ENCODE assay signal across 9 mouse cellular contexts in the genomic region with DNA sequence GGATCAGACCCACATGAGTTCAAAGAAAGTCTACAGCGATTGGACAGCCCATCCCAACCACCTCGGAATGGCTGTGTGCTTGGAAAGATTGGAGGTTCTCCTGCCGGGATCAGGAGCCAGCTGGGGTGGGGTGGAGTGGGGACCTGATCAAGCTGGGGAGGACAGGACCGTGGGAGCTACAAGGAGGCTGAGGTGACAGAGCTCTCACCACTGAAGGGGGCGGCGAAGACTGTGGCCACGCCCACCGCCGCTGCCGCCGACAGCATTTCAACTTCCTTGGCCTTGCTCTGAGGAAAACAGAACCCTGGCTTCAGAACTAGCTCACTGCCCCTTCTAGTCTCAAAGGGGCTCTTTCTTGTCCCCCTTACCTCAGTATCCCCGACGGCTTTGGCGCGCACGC. TPM values are rescaled to one million over a fixed set of nuclear protein-coding genes. Genes with fewer than 3 reads are reported as not detected.
DNase-seq lines count a peak whose midpoint lies in the region; ATAC-seq and TF ChIP-seq lines count a peak whose summit lies in the region.
"Had no signal": no experiment of that assay in that cellular context is flagged by ENCODE, and none has a peak within 500 bp of the region (broad histone marks: within the 10 kb centered on the region; RNA-seq: fewer than 3 reads in every experiment).

No protein-coding gene starts in this region.

- H3K36me3 ChIP-seq in forebrain, embryonic 10.5 days (replicated peaks), result no peaks in the 10 kb centered on the region
- H3K36me3 ChIP-seq in forebrain, embryonic 16.5 days (ENCODE audit: control insufficient read depth, insufficient read depth), result no peaks in the 10 kb centered on the region
- no peaks in the 10 kb centered on the region for H3K36me3 ChIP-seq in liver, postnatal 0 days (replicated peaks; ENCODE audit: insufficient read depth, low read length)
- no peaks in the 10 kb centered on the region for H3K36me3 ChIP-seq in embryonic facial prominence, embryonic 14.5 days (ENCODE audit: control insufficient read depth, insufficient read depth, low read length)
- no peaks in the 10 kb centered on the region for H3K36me3 ChIP-seq in liver, embryonic 11.5 days (ENCODE audit: control insufficient read depth, insufficient read depth, low read length)

- no peaks in the 10 kb centered on the region for H3K9me3 ChIP-seq in forebrain, embryonic 10.5 days
- H3K9me3 ChIP-seq in forebrain, embryonic 16.5 days (ENCODE audit: control insufficient read depth, low read length), result no peaks in the 10 kb centered on the region
- no peaks in the 10 kb centered on the region for H3K9me3 ChIP-seq in liver, postnatal 0 days (ENCODE audit: low read length)
- H3K9me3 ChIP-seq in embryonic facial prominence, embryonic 14.5 days (ENCODE audit: control insufficient read depth, low read length), result no peaks in the 10 kb centered on the region
- H3K9me3 ChIP-seq in liver, embryonic 11.5 days (ENCODE audit: control insufficient read depth, low read length), result no peaks in the 10 kb centered on the region

- TF ChIP-seq EP300 in liver, postnatal 0 days (IDR thresholded peaks at IDR 0.05; ENCODE audit: low read depth), result no peak

- ATAC-seq in forebrain, embryonic 16.5 days, result no peak
- no peak for ATAC-seq in liver, postnatal 0 days
- ATAC-seq in embryonic facial prominence, embryonic 14.5 days (ENCODE audit: low read depth), result no peak
- no peak for ATAC-seq in liver, embryonic 11.5 days (replicated peaks; ENCODE audit: low FRiP score)

- WGBS in forebrain, embryonic 10.5 days, result 19% methylated on average over 16 of the region's 16 CpGs
- 18% methylated on average over 16 of the region's 16 CpGs for WGBS in forebrain, embryonic 16.5 days
- WGBS in liver, postnatal 0 days (ENCODE audit: insufficient replicate concordance), result 18% methylated on average over 16 of the region's 16 CpGs
- WGBS in embryonic facial prominence, embryonic 14.5 days, result 11% methylated on average over 5 of the region's 16 CpGs
- WGBS in liver, embryonic 11.5 days, result 21% methylated on average over 12 of the region's 16 CpGs

- no peak overlapping the region for H3K4me2 ChIP-seq in forebrain, embryonic 16.5 days (ENCODE audit: low read length)
- H3K4me2 ChIP-seq in liver, postnatal 0 days (ENCODE audit: low read depth, low read length), result no peak overlapping the region
- peak overlapping the region; percentile 20; the same call in 1 of the 2 replicates for H3K4me2 ChIP-seq in embryonic facial prominence, embryonic 14.5 days (ENCODE audit: low read depth, low read length)
- H3K4me2 ChIP-seq in liver, embryonic 11.5 days, result peak overlapping the region; percentile 34

- no peak overlapping the region for H3K9ac ChIP-seq in forebrain, embryonic 16.5 days (replicated peaks; ENCODE audit: low read depth, low read length)
- H3K9ac ChIP-seq in liver, postnatal 0 days (replicated peaks), result no peak overlapping the region
- H3K9ac ChIP-seq in embryonic facial prominence, embryonic 14.5 days (ENCODE audit: low read depth, low read length), result no peak overlapping the region
- no peak overlapping the region for H3K9ac ChIP-seq in liver, embryonic 11.5 days (ENCODE audit: low read depth, low read length)

- H3K4me1 ChIP-seq in forebrain, embryonic 10.5 days, result peaks cover 20% of the 10 kb centered on the region
- 0 out of 2 replicates have a peak, but pooled peaks cover 2% of the 10 kb centered on the region for H3K4me1 ChIP-seq in forebrain, embryonic 16.5 days (replicated peaks; ENCODE audit: control insufficient read depth, insufficient read depth, low read length)
- H3K4me1 ChIP-seq in liver, postnatal 0 days (ENCODE audit: insufficient read depth), result no peaks in the 10 kb centered on the region
- H3K4me1 ChIP-seq in embryonic facial prominence, embryonic 14.5 days (ENCODE audit: control insufficient read depth, insufficient read depth, low read length), result no peaks in the 10 kb centered on the region
- no peaks in the 10 kb centered on the region for H3K4me1 ChIP-seq in liver, embryonic 11.5 days (replicated peaks; ENCODE audit: control insufficient read depth, insufficient read depth, low read length)

- H3K27ac ChIP-seq in forebrain, embryonic 10.5 days, result no peak overlapping the region
- H3K27ac ChIP-seq in forebrain, embryonic 16.5 days (ENCODE audit: low read length), result no peak overlapping the region
- no peak overlapping the region for H3K27ac ChIP-seq in liver, postnatal 0 days (ENCODE audit: low read depth)
- no peak overlapping the region for H3K27ac ChIP-seq in embryonic facial prominence, embryonic 14.5 days (replicated peaks; ENCODE audit: low read depth, low read length)
- no peak overlapping the region for H3K27ac ChIP-seq in liver, embryonic 11.5 days (ENCODE audit: low read depth, low read length)

- H3K27me3 ChIP-seq in forebrain, embryonic 10.5 days (ENCODE audit: poor library complexity, severe bottlenecking), result peaks cover 48% of the 10 kb centered on the region
- H3K27me3 ChIP-seq in forebrain, embryonic 16.5 days (replicated peaks; ENCODE audit: control insufficient read depth, insufficient read depth, low read length), result no peaks in the 10 kb centered on the region
- H3K27me3 ChIP-seq in liver, postnatal 0 days (ENCODE audit: insufficient read depth, low read length), result no peaks in the 10 kb centered on the region
- no peaks in the 10 kb centered on the region for H3K27me3 ChIP-seq in embryonic facial prominence, embryonic 14.5 days (replicated peaks; ENCODE audit: control insufficient read depth, insufficient read depth, low read length)
- H3K27me3 ChIP-seq in liver, embryonic 11.5 days (replicated peaks; ENCODE audit: control insufficient read depth, insufficient read depth, low read length), result peaks cover 15% of the 10 kb centered on the region

- peak overlapping the region; percentile 24 for H3K4me3 ChIP-seq in forebrain, embryonic 10.5 days
- H3K4me3 ChIP-seq in forebrain, embryonic 16.5 days (replicated peaks; ENCODE audit: low read length), result no peak overlapping the region
- H3K4me3 ChIP-seq in liver, postnatal 0 days (ENCODE audit: low read depth, low read length), result no peak overlapping the region
- no peak overlapping the region for H3K4me3 ChIP-seq in embryonic facial prominence, embryonic 14.5 days (ENCODE audit: low read depth, low read length)
- H3K4me3 ChIP-seq in liver, embryonic 11.5 days (ENCODE audit: low read depth, low read length), result no peak overlapping the region

- no peak for TF ChIP-seq CTCF in liver, postnatal 0 days (IDR thresholded peaks at IDR 0.05; ENCODE audit: low read depth)

- no peak for DNase-seq in forebrain, embryonic 10.5 days (ENCODE audit: extremely low spot score, low spot score)
- DNase-seq in liver, result peak; percentile 15
- no peak for DNase-seq in liver, postnatal 0 days
- no peak for DNase-seq in embryonic facial prominence, embryonic 14.5 days (ENCODE audit: low spot score)
- no peak for DNase-seq in liver, embryonic 11.5 days (ENCODE audit: low spot score)
- DNase-seq in right cerebral cortex, adult 18-20 months, result no peak
- DNase-seq in cerebellum, postnatal 25 days, result no peak

RNA-seq across cellular contexts. Expression of a gene that starts 3.8 kb away (rescaled TPM):
- 0.05 and 0.06 TPM in 2 replicates for polyA plus RNA-seq in forebrain, embryonic 10.5 days (2016; fragmentation: Nextera tagmentation; extraction: Ambion mirVana)
- polyA plus RNA-seq in forebrain, embryonic 16.5 days (2015; fragmentation: Nextera tagmentation; extraction: Ambion mirVana), result not detected in 2 replicates
- polyA plus RNA-seq in liver, postnatal 0 days (2015; fragmentation: Nextera tagmentation; extraction: Ambion mirVana), result not detected in 2 replicates
- polyA plus RNA-seq in embryonic facial prominence, embryonic 14.5 days (2014; fragmentation: Nextera tagmentation; extraction: Ambion mirVana), result 1.2 and 1.3 TPM in 2 replicates
- 0.19 TPM in 1 of 2 replicates, not detected in the other for polyA plus RNA-seq in liver, embryonic 11.5 days (2014; fragmentation: Nextera tagmentation; extraction: Ambion mirVana)
- polyA plus RNA-seq: urinary bladder, adult 2 months had no signal

RNA-seq across cellular contexts. Expression of a gene that starts 21.1 kb away (rescaled TPM):
- not detected in 2 replicates for polyA plus RNA-seq in forebrain, embryonic 10.5 days (2016; fragmentation: Nextera tagmentation; extraction: Ambion mirVana)
- 0.10 TPM in 1 of 2 replicates, not detected in the other for polyA plus RNA-seq in forebrain, embryonic 16.5 days (2015; fragmentation: Nextera tagmentation; extraction: Ambion mirVana)
- polyA plus RNA-seq in liver, postnatal 0 days (2015; fragmentation: Nextera tagmentation; extraction: Ambion mirVana), result not detected in 2 replicates
- not detected in 2 replicates for polyA plus RNA-seq in embryonic facial prominence, embryonic 14.5 days (2014; fragmentation: Nextera tagmentation; extraction: Ambion mirVana)
- polyA plus RNA-seq in liver, embryonic 11.5 days (2014; fragmentation: Nextera tagmentation; extraction: Ambion mirVana), result not detected in 2 replicates

RNA-seq across cellular contexts. Expression of a gene that starts 25.8 kb away (rescaled TPM):
- not detected in 2 replicates for polyA plus RNA-seq in forebrain, embryonic 10.5 days (2016; fragmentation: Nextera tagmentation; extraction: Ambion mirVana)
- not detected in 2 replicates for polyA plus RNA-seq in forebrain, embryonic 16.5 days (2015; fragmentation: Nextera tagmentation; extraction: Ambion mirVana)
- polyA plus RNA-seq in liver, postnatal 0 days (2015; fragmentation: Nextera tagmentation; extraction: Ambion mirVana), result 0.04 and 0.49 TPM in 2 replicates
- 3.4 and 8.8 TPM in 2 replicates for polyA plus RNA-seq in embryonic facial prominence, embryonic 14.5 days (2014; fragmentation: Nextera tagmentation; extraction: Ambion mirVana)
- polyA plus RNA-seq in liver, embryonic 11.5 days (2014; fragmentation: Nextera tagmentation; extraction: Ambion mirVana), result 0.42 and 1.2 TPM in 2 replicates

RNA-seq across cellular contexts. Expression of a gene that starts 26.7 kb away (rescaled TPM):
- polyA plus RNA-seq in forebrain, embryonic 10.5 days (2016; fragmentation: Nextera tagmentation; extraction: Ambion mirVana), result 0.55 and 0.63 TPM in 2 replicates
- 11.6 and 19.8 TPM in 2 replicates for polyA plus RNA-seq in forebrain, embryonic 16.5 days (2015; fragmentation: Nextera tagmentation; extraction: Ambion mirVana)
- polyA plus RNA-seq in liver, postnatal 0 days (2015; fragmentation: Nextera tagmentation; extraction: Ambion mirVana), result 0.53 and 0.96 TPM in 2 replicates
- polyA plus RNA-seq in embryonic facial prominence, embryonic 14.5 days (2014; fragmentation: Nextera tagmentation; extraction: Ambion mirVana), result 2.2 and 2.9 TPM in 2 replicates
- polyA plus RNA-seq in liver, embryonic 11.5 days (2014; fragmentation: Nextera tagmentation; extraction: Ambion mirVana), result 0.45 and 0.64 TPM in 2 replicates

RNA-seq across cellular contexts. Expression of a gene that starts 41.2 kb away (rescaled TPM):
- not detected in 2 replicates for polyA plus RNA-seq in forebrain, embryonic 10.5 days (2016; fragmentation: Nextera tagmentation; extraction: Ambion mirVana)
- polyA plus RNA-seq in forebrain, embryonic 16.5 days (2015; fragmentation: Nextera tagmentation; extraction: Ambion mirVana), result not detected in 2 replicates
- polyA plus RNA-seq in liver, postnatal 0 days (2015; fragmentation: Nextera tagmentation; extraction: Ambion mirVana), result not detected in 2 replicates
- not detected in 2 replicates for polyA plus RNA-seq in embryonic facial prominence, embryonic 14.5 days (2014; fragmentation: Nextera tagmentation; extraction: Ambion mirVana)
- not detected in 2 replicates for polyA plus RNA-seq in liver, embryonic 11.5 days (2014; fragmentation: Nextera tagmentation; extraction: Ambion mirVana)

Comparison
In these comparisons a context has a peak if more than half of its experiments do, and no peak if none do; other contexts are left out.
1. H3K4me2 ChIP-seq: peak in embryonic facial prominence, embryonic 14.5 days (single experiment) and liver, embryonic 11.5 days (single experiment); none in forebrain, embryonic 16.5 days (single experiment) and liver, postnatal 0 days (single experiment).